Mouse (Mus musculus) C2C12 (cell line): ENCODE results near the gene Kifc5b.

Source experiments
- CTCF ChIP-seq: IDR thresholded peaks from one replicate; pipeline ENCODE4 v1.5.1; 2011; ENCODE audit not compliant: control insufficient read depth, insufficient read depth, insufficient read length
- MAX ChIP-seq: IDR thresholded peaks from one replicate; pipeline ENCODE4 v1.6.1; 2011; ENCODE audit warnings: mild to moderate bottlenecking, control low read depth
- MYOD1 ChIP-seq: IDR thresholded peaks from one replicate; pipeline ENCODE4 v1.6.1; 2011; ENCODE audit warnings: low read depth; ENCODE audit not compliant: control insufficient read depth, insufficient read length
- USF1 ChIP-seq: IDR thresholded peaks from one replicate; pipeline ENCODE4 v1.6.1; 2011; ENCODE audit warnings: low read depth, mild to moderate bottlenecking, control low read depth, moderate library complexity

DNA sequence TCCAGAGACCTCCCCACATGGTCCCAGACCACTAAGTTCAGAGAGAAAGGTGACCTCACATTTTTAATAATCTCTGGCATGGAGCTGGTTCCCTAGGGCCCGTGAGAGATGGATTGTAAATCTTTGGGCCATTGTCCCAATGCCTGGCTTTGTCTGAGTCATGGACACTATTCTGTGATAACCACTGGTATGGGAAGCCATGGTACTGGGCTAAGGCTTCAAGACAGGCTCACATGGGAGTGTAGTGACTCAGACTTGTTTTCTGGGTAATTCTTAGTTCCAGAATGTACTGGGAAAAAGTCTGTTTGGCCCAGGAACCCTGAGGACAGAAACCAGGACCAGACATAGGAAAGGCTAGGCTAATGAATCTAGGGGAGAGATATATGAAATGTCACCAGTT, 34.2 kb upstream of the Kifc5b start:
- TF ChIP-seq MAX (no peak), MYOD1 (no peak), CTCF (no peak), USF1 (no peak)
